Mouse (Mus musculus): ENCODE measurements around the gene Rbm38. TPM values are rescaled to one million over a fixed set of nuclear protein-coding genes. Genes with fewer than 3 reads are reported as not detected.

Rbm38 gene
- total RNA-seq, 1 experiment from 2014 or later: 54.5 TPM

DNA sequence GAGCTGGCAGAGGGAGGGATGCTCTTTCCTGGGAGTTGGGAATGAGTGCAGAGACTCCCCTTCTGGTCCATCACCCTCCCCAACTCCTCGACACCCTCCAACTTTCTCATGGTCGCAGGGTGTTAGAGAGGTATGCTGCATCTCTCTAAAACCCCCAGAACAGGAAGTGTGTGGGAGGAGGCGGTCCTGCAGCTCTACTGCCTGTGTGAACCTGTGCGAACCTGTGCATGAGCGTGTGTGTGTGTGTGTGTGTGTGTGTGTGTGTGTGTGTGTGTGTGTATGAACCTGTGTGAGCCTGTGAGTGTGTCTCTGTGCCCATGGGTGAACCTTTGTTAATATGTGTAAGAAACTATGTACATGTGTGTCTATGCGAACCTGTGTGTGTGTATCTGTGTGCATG lies 33.5 kb downstream of the Rbm38 start:
- ATAC-seq (replicated peaks; ENCODE audit: low read depth, poor library complexity, severe bottlenecking): no peak

DNA sequence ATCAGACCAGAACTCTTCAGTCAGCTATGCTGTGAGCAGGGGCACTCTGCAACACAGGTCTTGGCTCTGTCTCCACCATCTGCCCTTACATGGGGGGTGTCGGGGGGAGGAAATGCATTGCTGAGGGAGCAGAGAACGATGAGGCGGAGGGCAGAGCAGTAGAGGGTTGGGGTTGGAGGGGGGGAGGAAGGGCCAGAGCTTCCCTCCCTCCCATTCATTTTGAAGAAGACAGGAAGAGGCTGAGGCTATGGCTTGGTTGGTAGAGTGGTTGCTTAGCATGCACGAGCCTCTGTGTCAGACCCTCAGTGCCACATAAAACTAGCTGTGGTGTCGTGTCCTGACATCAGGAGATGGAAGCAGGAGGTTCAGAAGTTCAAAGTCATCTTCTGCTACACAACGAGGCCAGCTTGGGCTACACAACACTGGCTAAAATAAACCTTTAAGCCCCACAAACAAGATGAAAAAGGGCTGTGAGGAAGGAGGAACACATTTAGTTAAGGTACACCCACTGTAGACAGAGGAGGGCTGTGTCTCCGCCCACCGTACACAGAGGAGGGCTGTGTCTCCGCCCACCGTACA lies 36.1 kb downstream of the Rbm38 start:
- peak; percentile 17; the same call in 1 of the 2 replicates for ATAC-seq (replicated peaks; ENCODE audit: low read depth, poor library complexity, severe bottlenecking)

DNA sequence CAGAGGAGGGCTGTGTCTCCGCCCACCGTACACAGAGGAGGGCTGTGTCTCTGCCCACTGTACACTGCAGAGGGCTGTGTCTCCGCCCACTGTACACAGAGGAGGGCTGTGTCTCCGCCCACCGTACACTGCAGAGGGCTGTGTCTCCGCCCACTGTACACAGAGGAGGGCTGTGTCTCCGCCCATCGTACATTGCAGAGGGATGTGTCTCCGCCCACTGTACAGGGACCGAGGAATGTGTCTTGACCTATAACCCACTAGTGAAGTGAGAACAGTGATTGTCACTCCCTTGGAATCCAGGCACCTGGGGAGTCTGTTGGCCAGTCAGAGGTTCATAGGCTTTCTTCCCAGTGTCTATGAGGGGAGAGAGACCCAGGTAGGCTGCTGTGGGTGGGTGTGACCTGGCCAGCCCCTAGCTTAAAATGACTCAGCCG lies 36.6 kb downstream of the Rbm38 start:
- ATAC-seq (replicated peaks; ENCODE audit: low read depth, poor library complexity, severe bottlenecking): peak; percentile 69

DNA sequence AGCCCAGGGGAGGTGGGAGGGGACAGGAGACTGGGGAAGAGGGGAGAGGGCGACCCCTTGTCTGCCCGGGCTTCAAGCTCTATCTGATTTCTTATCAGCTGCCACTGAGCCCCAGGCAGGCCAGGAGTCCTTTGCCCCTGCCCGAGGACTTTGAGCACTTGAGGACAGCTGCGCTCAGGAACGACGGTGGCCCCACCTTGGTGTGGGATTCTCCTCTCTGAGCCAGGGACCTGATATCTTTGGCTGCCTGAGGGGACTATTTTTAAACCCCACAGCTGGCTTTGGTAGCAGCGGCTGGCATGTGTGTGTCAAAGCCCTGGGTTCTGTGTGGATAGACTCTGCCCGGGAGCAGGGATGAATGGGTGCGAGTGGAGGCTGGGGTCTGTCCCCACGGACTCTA lies 37.3 kb downstream of the Rbm38 start:
- no peak for ATAC-seq (replicated peaks; ENCODE audit: low read depth, poor library complexity, severe bottlenecking)

DNA sequence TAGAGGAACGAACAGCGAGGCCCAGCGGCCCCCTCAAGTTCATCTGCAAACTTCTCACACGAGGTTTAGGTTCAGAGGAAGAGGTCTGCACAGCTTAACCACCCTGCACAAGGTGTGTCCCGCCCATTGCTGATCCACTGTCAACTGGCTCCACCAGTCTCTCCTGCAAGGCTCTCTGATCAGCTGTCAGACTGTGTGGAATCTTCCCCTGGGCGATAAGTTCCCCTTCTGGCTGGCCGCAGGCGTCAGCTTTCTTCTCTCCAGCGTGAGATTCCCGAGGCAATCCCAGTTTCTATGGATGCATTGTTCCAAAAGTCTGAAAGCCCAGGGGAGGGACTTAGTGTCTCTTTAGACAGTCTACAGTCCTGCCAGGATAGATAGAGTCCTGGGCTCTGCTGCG lies 38.0 kb downstream of the Rbm38 start:
- no peak for ATAC-seq (replicated peaks; ENCODE audit: low read depth, poor library complexity, severe bottlenecking)

DNA sequence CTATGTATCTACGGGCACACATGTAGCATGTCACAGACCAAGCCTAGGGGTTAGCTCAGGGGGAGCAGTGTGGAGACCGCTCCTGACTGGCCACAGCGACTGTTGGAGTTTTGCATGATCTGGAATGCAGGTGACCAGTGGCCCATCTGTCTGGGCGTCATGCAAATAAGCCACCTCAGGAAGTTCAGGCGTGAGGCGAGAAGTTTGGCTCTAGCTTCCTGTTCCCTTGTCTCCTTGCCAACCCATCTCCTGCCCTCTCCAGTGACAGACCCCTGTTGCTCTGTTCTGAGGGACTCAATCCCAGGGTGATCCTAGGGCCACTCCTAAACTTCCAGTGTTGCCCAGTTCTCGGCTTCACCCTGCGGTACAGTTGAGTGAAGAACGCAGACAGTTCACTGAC lies 40.2 kb downstream of the Rbm38 start:
- ATAC-seq (replicated peaks; ENCODE audit: low read depth, poor library complexity, severe bottlenecking): no peak

DNA sequence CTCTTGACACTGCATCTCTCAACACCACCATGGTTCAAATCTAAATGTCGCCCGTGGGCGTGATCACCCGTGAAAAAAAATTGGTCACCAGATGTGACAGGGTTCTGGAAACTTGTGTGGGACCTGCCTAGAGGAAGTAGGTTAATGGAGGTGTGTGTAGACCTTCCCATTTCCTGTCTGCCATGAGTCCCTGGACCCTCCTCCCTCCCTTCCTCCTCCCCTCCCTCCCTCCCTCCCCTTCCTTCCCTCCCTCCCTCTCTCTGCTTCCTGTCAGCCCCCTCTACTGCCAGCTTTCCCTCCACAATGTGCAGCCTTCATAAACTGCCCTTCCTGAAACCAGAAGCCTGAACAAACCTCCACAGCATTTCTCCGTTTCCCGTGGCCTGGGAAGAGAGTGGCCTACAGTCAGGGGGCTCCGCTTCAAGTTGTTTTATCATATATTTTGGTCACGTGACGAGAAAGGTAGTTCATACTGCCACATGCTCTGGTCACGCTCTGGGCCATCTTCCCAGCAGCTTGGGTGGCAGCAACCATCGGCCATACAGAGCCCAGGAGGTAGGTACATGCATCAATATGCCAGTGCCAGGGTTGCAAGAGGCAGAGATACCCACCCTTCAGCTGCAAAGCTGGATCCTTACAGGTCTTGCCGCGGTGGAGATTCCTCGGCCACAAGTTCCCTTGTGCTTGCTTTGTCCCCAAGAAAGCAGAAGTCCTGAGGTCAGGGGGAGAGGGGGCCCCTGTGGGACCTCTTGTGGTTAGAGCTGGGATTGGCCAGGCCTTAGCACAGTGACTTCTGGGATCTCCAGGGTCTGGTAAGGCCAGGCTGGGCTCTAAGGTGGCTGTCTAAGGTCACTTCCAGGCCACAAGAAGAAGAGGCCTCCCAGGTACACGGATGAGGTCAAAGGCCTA lies 41.4 kb downstream of the Rbm38 start:
- peak; percentile 89 for ATAC-seq (replicated peaks; ENCODE audit: low read depth, poor library complexity, severe bottlenecking)

DNA sequence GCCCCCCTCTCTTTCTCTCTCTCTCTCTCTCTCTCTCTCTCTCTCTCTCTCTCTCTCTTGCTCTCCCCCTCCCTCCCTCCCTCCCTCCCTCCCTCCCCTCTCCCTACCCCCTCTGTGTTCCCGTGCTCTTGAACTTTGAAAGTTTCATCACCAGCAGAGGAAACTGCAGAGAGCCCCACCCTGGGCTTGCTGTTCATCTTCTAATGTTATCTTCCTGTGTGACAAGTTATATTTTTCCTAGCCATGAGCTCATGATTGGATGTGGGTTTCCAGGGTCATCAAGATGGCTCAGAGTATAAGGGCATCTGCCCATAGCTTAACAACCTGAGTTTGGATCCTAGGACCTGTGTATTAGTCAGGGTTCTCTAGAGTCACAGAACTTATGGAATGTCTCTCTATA lies 42.9 kb downstream of the Rbm38 start:
- no peak for ATAC-seq (replicated peaks; ENCODE audit: low read depth, poor library complexity, severe bottlenecking)

DNA sequence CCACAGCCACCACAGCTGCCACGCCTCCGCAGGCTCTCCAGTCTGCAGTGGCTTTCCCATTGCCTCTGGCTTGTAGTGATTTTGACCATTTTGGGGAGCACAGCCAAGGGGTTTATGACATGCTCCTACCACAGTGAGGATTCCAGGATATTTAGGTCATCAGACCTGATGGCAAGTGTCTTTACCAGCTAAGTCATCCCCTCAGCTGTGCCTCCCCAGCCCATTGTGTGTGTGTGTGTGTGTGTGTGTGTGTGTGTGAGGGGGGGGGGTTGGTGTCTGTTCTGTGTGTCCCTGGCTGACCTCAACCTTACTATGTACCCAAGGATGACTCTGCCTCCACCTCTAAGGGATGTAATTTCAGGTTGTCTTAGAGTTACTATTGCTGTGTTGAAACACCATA lies 44.6 kb downstream of the Rbm38 start:
- no peak for ATAC-seq (replicated peaks; ENCODE audit: low read depth, poor library complexity, severe bottlenecking)

DNA sequence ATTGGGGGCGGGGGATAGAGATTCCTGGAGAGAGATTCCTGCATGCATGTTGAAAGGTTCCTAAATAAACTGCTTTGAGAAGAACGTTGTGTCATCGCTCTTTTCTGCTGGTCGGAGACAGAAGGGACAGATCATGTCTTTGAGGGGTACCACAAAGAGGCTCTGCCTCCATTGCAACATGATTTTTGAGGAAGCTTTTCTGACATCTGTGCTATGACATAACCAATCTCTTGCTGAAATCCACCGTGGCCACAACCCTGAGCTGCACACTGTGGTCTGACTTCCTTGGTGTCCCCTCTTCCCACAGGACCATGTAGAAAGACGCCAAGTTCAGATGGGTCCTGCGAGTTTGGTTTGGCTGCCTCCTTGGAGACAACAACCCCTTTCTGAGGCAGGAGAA lies 52.6 kb downstream of the Rbm38 start:
- peak; percentile 100 for ATAC-seq (replicated peaks; ENCODE audit: low read depth, poor library complexity, severe bottlenecking)

DNA sequence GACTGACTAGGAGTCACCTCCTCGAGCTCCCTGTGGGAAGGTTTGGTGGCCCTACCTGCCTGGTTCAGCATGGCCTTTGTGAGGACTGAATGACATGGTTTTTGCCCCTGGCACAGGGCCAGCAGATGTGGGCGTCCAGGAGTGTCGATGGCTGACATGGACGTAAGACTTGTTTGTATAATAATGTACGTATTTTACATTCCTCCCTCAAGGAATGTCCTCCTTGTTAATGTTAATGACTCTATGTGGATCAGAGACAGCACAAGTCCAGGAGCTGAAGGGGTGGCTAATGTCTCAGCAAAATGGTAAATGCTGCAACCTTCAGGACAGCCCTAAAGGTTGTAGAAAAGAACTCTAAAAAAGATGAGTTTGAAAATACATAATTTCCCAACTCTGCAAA lies 53.4 kb downstream of the Rbm38 start:
- ATAC-seq (replicated peaks; ENCODE audit: low read depth, poor library complexity, severe bottlenecking): no peak

DNA sequence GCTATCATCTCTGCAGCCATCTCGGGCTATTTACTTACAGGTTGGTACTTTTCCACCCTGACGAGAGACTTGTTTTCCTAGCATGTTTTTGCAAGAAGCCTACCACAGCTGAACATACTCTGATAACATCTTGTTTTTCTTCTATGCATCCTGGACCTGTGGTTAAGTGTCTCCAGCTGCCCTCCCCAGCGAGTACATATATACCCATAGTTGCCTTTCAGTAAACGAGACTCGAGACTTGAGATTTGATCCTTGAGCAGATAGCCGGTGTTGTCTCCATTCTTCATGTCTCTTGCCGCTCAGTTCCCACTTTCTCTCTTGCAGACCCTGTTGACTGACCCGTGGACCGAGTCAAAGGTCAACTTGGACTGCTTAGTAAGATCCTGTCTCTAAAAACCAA lies 56.6 kb downstream of the Rbm38 start:
- no peak for ATAC-seq (replicated peaks; ENCODE audit: low read depth, poor library complexity, severe bottlenecking)

DNA sequence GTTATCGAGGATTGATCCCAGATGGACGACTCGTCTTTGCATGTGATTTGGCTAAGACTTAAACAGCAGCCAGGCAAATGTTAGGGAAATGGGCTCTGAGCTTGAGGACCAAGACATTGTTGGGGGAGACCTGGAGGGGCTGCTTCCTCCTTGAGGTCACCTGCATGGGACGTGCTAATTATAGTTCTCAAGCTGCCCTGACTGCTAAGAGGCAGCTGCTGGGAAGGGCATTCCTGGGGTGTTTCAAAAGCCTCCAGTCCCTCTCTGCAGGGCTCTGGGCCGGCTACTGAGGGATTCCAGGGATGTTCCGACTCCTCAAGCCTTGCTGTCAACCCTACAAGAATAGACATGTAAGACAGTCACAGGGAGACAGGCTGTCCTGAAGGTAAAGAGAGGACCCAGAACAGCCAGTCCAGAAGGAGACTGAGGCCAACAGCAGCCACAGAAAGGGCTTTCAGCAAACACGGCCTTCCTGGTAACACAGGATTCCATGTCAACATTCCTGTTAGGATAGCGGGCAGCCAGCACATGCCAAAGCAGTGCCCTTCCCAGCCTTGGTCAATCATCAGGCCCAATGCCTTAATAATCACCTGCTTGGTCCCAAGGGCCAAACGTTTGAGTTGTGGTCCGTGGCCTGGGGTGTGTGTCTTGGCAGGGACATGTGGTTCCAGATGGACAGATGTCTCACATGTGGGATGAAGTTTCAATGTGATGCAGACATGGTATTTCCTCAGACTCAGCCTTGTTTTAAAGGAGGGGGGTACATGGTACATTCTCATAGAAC lies 59.7 kb downstream of the Rbm38 start:
- no peak for ATAC-seq (replicated peaks; ENCODE audit: low read depth, poor library complexity, severe bottlenecking)

DNA sequence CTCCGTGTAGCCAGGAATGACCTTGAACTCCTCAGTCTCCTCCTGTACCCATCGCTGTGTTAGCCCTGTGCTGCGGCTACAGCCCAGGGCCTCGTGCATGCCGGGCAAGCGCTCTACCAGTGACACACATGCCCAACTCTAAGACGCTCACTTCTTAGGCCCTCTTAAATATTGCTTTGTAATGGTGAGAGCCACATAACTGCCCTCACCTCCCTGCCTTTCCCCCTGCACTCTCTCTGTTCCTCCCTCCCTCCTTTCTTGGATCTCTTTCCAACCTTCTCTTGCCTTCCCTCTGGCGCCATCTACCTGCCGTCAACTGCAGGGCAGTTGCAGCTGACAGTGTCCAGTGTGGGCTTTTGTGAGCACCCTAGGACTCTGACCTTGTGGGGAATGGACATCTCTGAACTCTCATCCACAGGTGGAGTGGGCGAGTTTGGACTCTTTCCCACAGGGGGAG lies 60.5 kb downstream of the Rbm38 start:
- ATAC-seq (replicated peaks; ENCODE audit: low read depth, poor library complexity, severe bottlenecking): peak; percentile 60

DNA sequence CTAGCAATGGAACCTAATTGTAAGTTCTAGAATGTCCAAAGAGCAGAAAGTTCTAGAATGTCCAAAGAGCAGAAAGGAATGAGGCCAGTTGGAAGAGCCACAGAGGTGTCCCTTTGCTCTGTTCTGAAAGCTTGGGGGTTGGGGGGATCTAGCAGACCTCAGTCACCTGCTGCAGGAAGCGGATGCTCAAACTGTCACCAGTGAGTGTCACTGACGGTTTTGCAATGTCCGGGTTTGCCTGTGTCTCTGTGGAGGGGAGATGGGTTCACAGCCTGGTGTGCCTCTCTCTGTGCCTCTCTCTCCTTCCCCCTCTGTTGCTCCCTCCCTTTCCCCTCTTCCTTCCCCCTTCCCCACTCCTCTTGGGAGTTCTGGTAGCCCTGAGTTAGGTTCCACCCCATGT lies 62.4 kb downstream of the Rbm38 start:
- 0 out of 2 replicates have a peak, but pooled peaks have one; percentile 4 for ATAC-seq (replicated peaks; ENCODE audit: low read depth, poor library complexity, severe bottlenecking)

DNA sequence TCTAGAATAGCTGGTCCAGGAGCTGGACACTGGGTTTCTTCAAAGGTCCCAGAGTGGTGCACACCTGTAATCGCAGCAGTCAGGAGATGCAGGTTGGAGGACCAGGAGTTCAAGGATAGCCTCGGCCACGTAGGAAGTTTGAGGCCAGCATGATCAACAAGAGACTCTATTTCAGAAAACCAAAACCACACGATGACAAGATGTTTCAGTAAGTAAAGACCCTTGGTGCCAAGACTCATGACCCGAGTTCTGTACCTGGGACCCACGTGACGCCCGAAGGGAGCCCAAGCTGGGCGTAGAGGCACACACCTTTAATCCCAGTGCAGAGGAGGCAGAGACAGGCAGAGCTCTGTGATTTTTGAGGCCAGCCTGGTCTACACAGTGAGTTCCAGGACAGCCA lies 62.8 kb downstream of the Rbm38 start:
- ATAC-seq (replicated peaks; ENCODE audit: low read depth, poor library complexity, severe bottlenecking): no peak

DNA sequence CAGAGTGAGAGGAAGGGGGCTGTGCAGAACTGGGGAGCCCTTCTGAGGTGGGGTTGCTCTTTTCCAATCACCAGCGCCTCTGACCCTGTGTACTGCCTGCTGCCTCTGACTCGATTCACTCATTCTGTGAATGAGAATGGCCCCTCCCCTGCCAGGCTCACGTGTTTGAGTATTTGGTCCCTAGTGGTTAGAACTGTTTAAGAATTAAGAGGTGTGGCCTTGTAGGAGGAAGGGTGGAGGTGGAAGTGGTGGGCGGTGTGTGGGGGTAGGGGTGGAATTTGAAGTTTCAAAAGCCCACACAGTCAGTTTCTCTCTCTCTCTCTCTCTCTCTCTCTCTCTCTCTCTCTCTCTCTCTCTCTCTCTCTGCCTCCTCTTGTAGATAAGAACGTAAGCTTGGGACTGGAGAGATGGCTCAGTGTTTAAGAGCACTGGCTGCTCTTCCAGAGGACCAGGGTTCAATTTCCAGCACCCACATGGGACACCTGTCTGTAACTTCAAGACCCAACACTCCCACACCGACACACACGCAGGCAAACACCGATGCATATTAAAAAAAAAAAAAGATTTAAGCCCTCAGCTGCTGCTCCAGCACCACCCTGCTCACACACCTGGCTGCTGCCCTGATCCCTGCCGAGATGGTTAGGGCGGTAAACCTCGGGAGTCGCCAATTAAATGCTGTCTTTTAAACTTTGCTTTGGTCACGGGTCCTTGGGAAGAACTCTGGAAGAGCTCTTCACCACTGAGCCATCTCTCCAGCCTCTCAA lies 63.6 kb downstream of the Rbm38 start:
- ATAC-seq (replicated peaks; ENCODE audit: low read depth, poor library complexity, severe bottlenecking): peak; percentile 86

All from common myeloid progenitor, adult 5-6 weeks (primary cell).